Mouse (Mus musculus): ENCODE data around the gene Tmem170b. TPM values are rescaled to one million over a fixed set of nuclear protein-coding genes. Genes with fewer than 3 reads are reported as not detected.
A peak's percentile ranks its signal among the peaks of the same experiment; 100 is the strongest.

The Tmem170b gene
- total RNA-seq (2021) = 10 to 100 TPM; 24.8 to 29.0 TPM
- long read RNA-seq, experiment 1, full-length matches to known transcripts = 9 of 14 reads
- long read RNA-seq, experiment 1, partial matches to known transcripts = 0 of 14 reads
- long read RNA-seq, experiment 1, other reads (novel, unspliced or antisense) = 5 of 14 reads
- long read RNA-seq, experiment 2, full-length matches to known transcripts = 12 of 18 reads
- long read RNA-seq, experiment 2, partial matches to known transcripts = 0 of 18 reads
- long read RNA-seq, experiment 2, other reads (novel, unspliced or antisense) = 6 of 18 reads

DNA sequence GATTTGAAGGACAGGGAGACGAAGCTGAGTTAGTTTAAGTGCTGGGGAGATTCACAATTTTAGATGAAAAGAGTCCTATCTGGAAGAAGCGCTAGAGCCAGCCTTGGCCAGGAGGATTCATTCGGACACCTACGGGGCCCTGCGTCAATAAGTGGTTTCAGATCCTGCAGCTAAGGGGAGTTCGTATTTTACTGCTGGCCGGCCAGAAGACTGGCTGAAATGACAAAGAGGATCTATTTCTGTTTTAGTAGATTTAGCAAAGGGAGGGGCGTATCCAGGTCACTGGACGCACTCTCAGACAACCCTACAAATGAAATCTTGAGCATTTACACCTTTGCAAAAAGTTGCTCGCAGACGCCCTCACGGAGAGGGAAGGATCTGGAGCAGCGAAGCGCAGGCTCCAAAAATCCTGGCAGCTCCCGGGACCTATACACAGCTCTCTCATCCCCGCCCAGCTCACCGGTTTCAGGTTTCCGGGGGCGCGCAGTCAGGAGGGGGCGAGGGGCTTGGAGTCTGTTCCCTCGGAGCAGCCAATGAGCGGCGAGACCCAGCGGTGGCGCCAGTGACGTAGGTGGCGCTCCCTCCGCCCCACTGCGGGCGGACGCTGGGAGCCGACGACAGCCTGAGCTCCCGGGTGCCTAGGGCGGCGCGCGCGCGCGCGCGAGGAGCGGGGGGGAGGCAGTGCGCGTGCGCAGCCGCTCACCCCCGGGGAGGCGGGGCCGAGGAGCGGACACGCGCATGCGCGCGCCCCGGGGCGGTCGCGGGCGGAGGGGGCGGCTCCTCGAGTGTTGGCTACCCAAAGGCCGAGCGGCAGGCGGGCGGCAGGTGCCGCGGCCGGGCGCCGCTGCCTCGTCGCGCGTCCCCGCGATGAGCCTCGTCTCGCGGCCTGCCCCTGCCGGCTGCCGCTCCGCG, at the start of gene Tmem170b:
Tmem170b (plus strand) TSS at position 809 of the 912 bp plus-strand sequence.
- peak; percentile 98 for DNase-seq
- Histone ChIP-seq H3K27ac (peak within 1 kb of the TSS; percentile 99), H3K4me3 (peak within 1 kb of the TSS; percentile 80)
- intact Hi-C loops (cut with DNase I) = no loop called here
- TF ChIP-seq CTCF (IDR thresholded peaks at IDR 0.05) = no peak

DNA sequence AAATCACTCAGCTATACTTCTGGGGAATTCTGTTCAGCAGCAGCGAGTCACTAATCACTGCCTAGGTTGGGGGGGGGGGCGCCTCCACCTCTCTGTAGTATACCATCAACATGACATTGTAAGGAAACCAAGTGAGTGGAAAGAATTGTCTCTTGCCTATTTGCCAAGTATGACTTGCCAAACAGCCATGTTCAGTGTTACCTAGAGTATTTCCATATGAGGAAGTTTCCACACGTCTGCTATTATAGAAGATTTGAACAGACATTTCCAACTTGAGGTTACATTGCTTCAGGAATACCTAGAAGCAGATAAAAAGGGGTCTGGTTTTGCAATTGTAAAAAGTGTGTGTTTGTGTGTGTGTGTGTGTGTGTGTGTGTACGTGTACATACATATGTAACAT, 44.7 kb upstream of the Tmem170b start:
- no peak for DNase-seq
- intact Hi-C loops (cut with DNase I) = no loop called here
- no peak for TF ChIP-seq CTCF (IDR thresholded peaks at IDR 0.05)
- H3K27ac ChIP-seq = no peak overlapping the region
- H3K4me3 ChIP-seq = no peak overlapping the region

DNA sequence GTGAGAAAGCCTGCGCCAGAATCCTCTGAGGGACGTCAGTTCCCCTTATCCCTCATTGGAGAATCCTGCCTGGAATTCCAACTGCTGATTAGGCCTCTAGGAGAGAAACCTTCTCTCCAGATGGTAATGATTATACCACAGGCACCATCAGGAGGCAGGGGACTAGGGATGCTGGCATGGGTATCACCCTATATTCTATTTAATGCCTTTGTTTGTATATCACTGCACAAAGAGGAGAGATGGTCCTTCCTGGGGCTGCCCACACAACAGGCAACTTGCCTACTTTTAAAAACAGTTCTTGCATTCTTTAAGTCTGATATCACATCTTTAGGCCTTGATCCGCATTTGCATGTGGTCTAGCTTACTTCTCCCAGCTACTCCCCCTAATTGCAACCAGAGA, 37.3 kb upstream of the Tmem170b start:
- no peak overlapping the region for H3K27ac ChIP-seq
- no peak overlapping the region for H3K4me3 ChIP-seq
- no peak for TF ChIP-seq CTCF (IDR thresholded peaks at IDR 0.05)
- intact Hi-C loops (cut with DNase I) = no loop called here
- DNase-seq = no peak

GRCm38 (mm10) chr13:41568926-41569325, 36.8 kb upstream of the Tmem170b start:
- intact Hi-C loops (cut with DNase I) = no loop called here
- TF ChIP-seq CTCF (IDR thresholded peaks at IDR 0.05) = no peak
- DNase-seq = no peak
- H3K27ac ChIP-seq = no peak overlapping the region
- no peak overlapping the region for H3K4me3 ChIP-seq

DNA sequence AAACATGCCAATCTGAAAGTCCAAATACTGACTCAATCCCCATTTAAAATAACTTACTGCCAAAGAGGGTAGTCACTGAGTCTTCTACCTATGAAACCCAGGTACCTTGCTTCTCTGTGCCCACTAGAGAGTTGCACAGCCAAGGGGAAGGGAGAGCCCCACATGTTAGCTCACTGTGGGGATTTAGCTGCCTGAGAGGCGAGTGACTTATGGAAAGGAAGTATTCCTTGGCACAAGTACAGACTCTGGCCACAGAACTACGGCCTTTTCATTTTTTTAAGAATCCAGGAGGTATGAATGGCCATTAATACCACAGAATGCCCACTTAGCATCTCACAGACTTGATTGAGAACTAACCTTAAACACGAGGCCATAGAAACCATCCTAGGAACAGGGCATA, 35.9 kb upstream of the Tmem170b start:
- no peak overlapping the region for H3K27ac ChIP-seq
- DNase-seq = no peak
- no peak overlapping the region for H3K4me3 ChIP-seq
- intact Hi-C loops (cut with DNase I) = loop anchor here (10.0 kb wide), 1 partner anchor 425 kb away; no protein-coding TSS in a partner anchor
- no peak for TF ChIP-seq CTCF (IDR thresholded peaks at IDR 0.05)

DNA sequence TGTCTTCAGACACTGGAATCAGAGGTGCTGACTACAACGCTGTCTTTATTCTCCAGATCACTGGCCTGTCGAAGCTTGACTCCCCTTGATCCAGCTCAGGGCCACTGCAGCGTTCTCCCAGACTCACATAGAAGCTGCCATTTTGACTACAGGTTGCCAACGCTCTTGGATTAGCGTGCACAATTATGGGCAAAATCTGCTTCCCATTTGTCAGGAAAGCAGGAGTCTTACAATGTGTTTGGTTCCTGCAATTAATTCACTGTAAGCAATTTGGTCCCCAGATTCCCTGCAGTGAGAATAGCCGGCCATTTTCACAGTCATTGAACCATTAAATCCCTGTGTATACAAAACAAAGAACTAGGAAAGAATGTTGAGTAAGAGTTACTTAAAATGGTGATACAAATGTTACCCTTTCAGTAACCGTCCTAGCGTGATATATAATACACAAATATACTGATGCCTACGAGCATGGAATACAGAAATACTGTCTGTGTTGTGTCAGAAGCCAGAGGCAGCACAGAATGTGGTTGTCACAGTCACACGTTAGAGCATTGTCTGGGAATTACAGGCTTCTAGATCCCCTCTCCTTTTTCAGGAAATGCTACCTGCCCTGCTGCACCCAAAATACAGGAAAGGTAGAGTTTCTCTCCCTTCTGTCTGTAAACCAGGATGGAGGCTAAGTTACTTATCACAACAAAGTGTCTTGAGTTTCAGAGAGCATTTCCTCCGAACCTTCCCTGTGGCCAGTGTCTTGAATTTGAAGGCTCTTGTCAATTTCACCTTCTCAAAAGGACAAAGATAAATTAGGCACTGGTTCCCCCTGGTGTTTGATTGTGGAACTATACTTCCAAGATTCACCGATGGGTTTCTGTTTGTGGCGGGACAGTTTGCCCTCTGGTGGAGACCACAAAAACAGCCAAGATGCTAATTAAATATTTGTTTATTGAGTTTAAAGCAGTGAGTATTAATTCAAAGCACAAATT, 34.0 kb upstream of the Tmem170b start:
- Histone ChIP-seq H3K4me3 (no peak overlapping the region), H3K27ac (no peak overlapping the region)
- intact Hi-C loops (cut with DNase I) = loop anchor here (1.0 to 10.0 kb wide), 4 partner anchors 63 to 427 kb away; no protein-coding TSS in a partner anchor
- DNase-seq = peak; percentile 57
- peak; percentile 95 for TF ChIP-seq CTCF (IDR thresholded peaks at IDR 0.05)

DNA sequence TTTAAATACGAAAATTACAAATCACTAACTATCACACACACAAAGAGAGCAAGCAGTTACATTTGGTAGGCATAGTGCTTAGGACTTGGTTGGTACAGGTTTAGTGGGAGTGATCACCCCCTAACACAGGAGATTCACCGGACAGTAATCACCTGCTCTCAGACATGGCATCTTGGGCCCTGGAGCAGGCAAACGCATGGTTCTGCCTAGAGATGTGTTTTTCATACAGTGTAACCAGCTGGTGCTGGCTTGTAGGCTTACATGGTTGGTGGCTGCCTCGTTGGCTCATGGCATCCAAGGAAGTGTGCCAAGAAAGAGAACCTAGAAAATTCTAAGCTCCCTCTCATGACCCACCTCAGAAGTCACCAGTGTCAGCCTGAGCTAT, 33.4 kb upstream of the Tmem170b start:
- TF ChIP-seq CTCF (IDR thresholded peaks at IDR 0.05) = no peak
- intact Hi-C loops (cut with DNase I) = loop anchor here (1.0 to 10.0 kb wide), 4 partner anchors 62 to 428 kb away; no protein-coding TSS in a partner anchor
- H3K27ac ChIP-seq = no peak overlapping the region
- DNase-seq = no peak
- H3K4me3 ChIP-seq = no peak overlapping the region

DNA sequence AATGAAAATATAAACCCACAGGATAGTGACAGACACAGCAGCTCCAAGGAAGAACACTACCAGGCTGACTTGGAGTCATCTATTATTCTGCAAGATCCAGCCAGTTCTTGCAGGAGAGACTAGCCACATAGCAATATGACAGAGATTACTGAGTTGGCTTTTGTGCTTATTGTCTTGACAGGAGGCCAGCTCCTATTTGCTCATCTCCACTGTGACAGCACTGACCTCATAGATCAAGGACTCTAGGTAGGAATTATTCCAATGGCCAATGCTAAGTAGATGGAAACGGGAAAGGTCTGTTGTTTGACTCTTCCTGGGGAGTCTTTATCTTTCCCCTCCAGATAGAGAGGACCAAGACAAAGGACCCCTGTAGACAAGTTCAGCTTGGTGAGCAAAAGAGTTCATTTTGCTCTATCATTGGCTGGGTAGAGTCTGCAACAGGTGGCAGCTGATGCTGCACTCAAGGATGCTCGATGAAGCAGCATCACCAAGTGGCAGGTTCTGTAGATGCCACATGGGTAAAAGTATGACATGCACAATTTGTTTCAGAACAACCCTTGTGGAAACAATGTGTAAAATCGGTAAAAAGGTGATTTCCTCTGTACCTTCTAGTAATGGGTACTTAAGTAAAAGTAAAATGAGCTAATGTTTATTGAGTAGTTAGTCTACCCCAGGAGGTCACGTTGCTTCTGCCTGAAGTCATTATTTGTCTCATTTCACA, 32.4 kb upstream of the Tmem170b start:
- TF ChIP-seq CTCF (IDR thresholded peaks at IDR 0.05) = no peak
- intact Hi-C loops (cut with DNase I) = loop anchor here (10.0 kb wide), 1 partner anchor 428 kb away; no protein-coding TSS in a partner anchor

GRCm38 (mm10) chr13:41581058-41581457, 24.6 kb upstream of the Tmem170b start:
- DNase-seq = no peak
- no peak overlapping the region for H3K27ac ChIP-seq
- H3K4me3 ChIP-seq = no peak overlapping the region
- intact Hi-C loops (cut with DNase I) = no loop called here
- no peak for TF ChIP-seq CTCF (IDR thresholded peaks at IDR 0.05)

More for the DNA sequence above, 32.4 kb upstream of the Tmem170b start:
- no peak overlapping the region for H3K4me3 ChIP-seq
- no peak overlapping the region for H3K27ac ChIP-seq
- DNase-seq = no peak

GRCm38 (mm10) chr13:41583666-41584357, 21.9 kb upstream of the Tmem170b start:
- no peak for DNase-seq
- H3K4me3 ChIP-seq = peak overlapping the region; percentile 61
- intact Hi-C loops (cut with DNase I) = no loop called here

GRCm38 (mm10) chr13:41584358-41584680, 21.4 kb upstream of the Tmem170b start:
- no peak for TF ChIP-seq CTCF (IDR thresholded peaks at IDR 0.05)
- Histone ChIP-seq H3K27ac (no peak overlapping the region; the same call in 1 of the 2 replicates), H3K4me3 (no peak overlapping the region)
- DNase-seq = no peak
- intact Hi-C loops (cut with DNase I) = no loop called here

More at GRCm38 (mm10) chr13:41583666-41584357, 21.9 kb upstream of the Tmem170b start:
- TF ChIP-seq CTCF (IDR thresholded peaks at IDR 0.05) = no peak
- H3K27ac ChIP-seq = peak overlapping the region; percentile 66
